Mouse (Mus musculus) cerebellum, postnatal 36 days (tissue): ENCODE data around the gene Ubash3a.
A peak's percentile ranks its signal among the peaks of the same experiment; 100 is the strongest.

ENCODE experiments used
- DNase-seq, 2 experiments: peaks; one replicate each; pipeline ENCODE4 v3.0.0; 2021 to 2022; ENCODE audit warnings: mixed read lengths in 2 of 2

Ubash3a gene

GRCm38 (mm10) chr17:31207771-31208334 lies at the start of gene Ubash3a:
Gene Ubash3a, plus strand, starts transcription at chr17:31207873.
- no peak for DNase-seq

GRCm38 (mm10) chr17:31157921-31158320 lies 49.8 kb upstream of the Ubash3a start:
- DNase-seq = no peak

GRCm38 (mm10) chr17:31160291-31160690 lies 47.4 kb upstream of the Ubash3a start:
- DNase-seq = no peak

GRCm38 (mm10) chr17:31162607-31163006 lies 45.1 kb upstream of the Ubash3a start:
- DNase-seq = no peak

GRCm38 (mm10) chr17:31163821-31164220 lies 43.9 kb upstream of the Ubash3a start:
- DNase-seq = no peak

- no peak for DNase-seq
Measured at GRCm38 (mm10) chr17:31165127-31165526, 42.5 kb upstream of the Ubash3a start, which contains the start of gene Tff1. Gene Tff1, minus strand, starts transcription at chr17:31165277.

GRCm38 (mm10) chr17:31169796-31170195 lies 37.9 kb upstream of the Ubash3a start:
- no peak for DNase-seq

GRCm38 (mm10) chr17:31176321-31176720 lies 31.4 kb upstream of the Ubash3a start:
- DNase-seq = no peak

- DNase-seq = no peak
Measured at GRCm38 (mm10) chr17:31181490-31181889, 26.2 kb upstream of the Ubash3a start.

- peak; percentile 33 to 47 for DNase-seq
Measured at GRCm38 (mm10) chr17:31183180-31183974, 24.3 kb upstream of the Ubash3a start.

GRCm38 (mm10) chr17:31184269-31184990 lies 23.2 kb upstream of the Ubash3a start:
- no peak for DNase-seq

GRCm38 (mm10) chr17:31187370-31187769 lies 20.3 kb upstream of the Ubash3a start:
- DNase-seq = peak; percentile 86 to 87

GRCm38 (mm10) chr17:31191825-31192224 lies 15.8 kb upstream of the Ubash3a start:
- DNase-seq = no peak

- no peak for DNase-seq
Measured at GRCm38 (mm10) chr17:31192663-31193062, 15.0 kb upstream of the Ubash3a start.

- DNase-seq = no peak
Measured at GRCm38 (mm10) chr17:31193360-31193759, 14.3 kb upstream of the Ubash3a start.

GRCm38 (mm10) chr17:31195207-31195606 lies 12.5 kb upstream of the Ubash3a start:
- DNase-seq = no peak

- DNase-seq = no peak
Measured at GRCm38 (mm10) chr17:31196283-31196682, 11.4 kb upstream of the Ubash3a start.

- DNase-seq = no peak
Measured at GRCm38 (mm10) chr17:31198877-31199276, 8.8 kb upstream of the Ubash3a start, which contains the start of gene Tmprss3. Gene Tmprss3, minus strand, starts transcription at chr17:31198977.

- no peak for DNase-seq
Measured at GRCm38 (mm10) chr17:31208654-31209053, 981 bp downstream of the Ubash3a start.

GRCm38 (mm10) chr17:31209376-31209930 lies 1.8 kb downstream of the Ubash3a start:
- no peak for DNase-seq

GRCm38 (mm10) chr17:31210299-31210698 lies 2.6 kb downstream of the Ubash3a start:
- no peak for DNase-seq

GRCm38 (mm10) chr17:31211881-31212280 lies 4.2 kb downstream of the Ubash3a start:
- DNase-seq = no peak
